Mouse (Mus musculus) layer of hippocampus, postnatal 36 days (tissue): ENCODE results near the gene Miga1. TPM values are rescaled to one million over a fixed set of nuclear protein-coding genes. Genes with fewer than 3 reads are reported as not detected.

ENCODE experiments used
- DNase-seq, 2 experiments: peaks; one replicate each; pipeline ENCODE4 v3.0.0; 2022
- total RNA-seq, 2 experiments: library from RNA; stranded (reverse); gene quantifications; 2 replicates each; pipeline ENCODE4 v1.2.3; 2021

The Miga1 gene
- total RNA-seq, 2 experiments from 2014 or later = 74.4 to 82.9 TPM

GRCm38 (mm10) chr3:152243304-152243703, 96.9 kb downstream of the Miga1 start:
- no peak for DNase-seq

- DNase-seq = no peak
These were observed 99.1 kb downstream of the Miga1 start for GRCm38 (mm10) chr3:152241098-152241497.

- DNase-seq = no peak
These were observed 100.6 kb downstream of the Miga1 start for GRCm38 (mm10) chr3:152239592-152239991.

- DNase-seq = no peak
These were observed 101.4 kb downstream of the Miga1 start for GRCm38 (mm10) chr3:152238836-152239235.

- no peak for DNase-seq
These were observed 104.4 kb downstream of the Miga1 start for GRCm38 (mm10) chr3:152235805-152236204.

- no peak for DNase-seq
These were observed 105.0 kb downstream of the Miga1 start for GRCm38 (mm10) chr3:152235238-152235637.

- no peak for DNase-seq
These were observed 108.7 kb downstream of the Miga1 start for GRCm38 (mm10) chr3:152231333-152232100.

- no peak for DNase-seq
These were observed 110.9 kb downstream of the Miga1 start for GRCm38 (mm10) chr3:152229271-152229670.

- no peak for DNase-seq
These were observed 111.4 kb downstream of the Miga1 start for GRCm38 (mm10) chr3:152228843-152229242.

- DNase-seq = no peak
These were observed 114.3 kb downstream of the Miga1 start for GRCm38 (mm10) chr3:152225906-152226305.

- DNase-seq = no peak
These were observed 115.3 kb downstream of the Miga1 start for GRCm38 (mm10) chr3:152224918-152225317.

Other genes with a start within 250 kb of the Miga1 start
- 1 to 10 TPM; 1.2 to 1.8 TPM for gene Gipc2, start 174.2 kb downstream of the Miga1 start, total RNA-seq
- 10 to 100 TPM; 72.2 to 74.1 TPM for gene Dnajb4, start 130.1 kb downstream of the Miga1 start, total RNA-seq
- gene Fubp1, start 130.0 kb downstream of the Miga1 start, total RNA-seq = 100 to 1,000 TPM; 124 to 143 TPM
- 1 to 10 TPM in 1 of 2 experiments, under 1 TPM in 1; 0.91 to 1.4 TPM for gene Nexn, start 74.1 kb downstream of the Miga1 start, total RNA-seq
- gene Usp33, start 6.1 kb upstream of the Miga1 start, total RNA-seq = 100 to 1,000 TPM; 127 to 132 TPM
- gene Zzz3, start 55.1 kb upstream of the Miga1 start, total RNA-seq = 10 to 100 TPM; 46.1 to 48.2 TPM